Mouse (Mus musculus) liver, embryonic 14.5 days (tissue): Measurements from ENCODE around the gene Pphln1. TPM values are rescaled to one million over a fixed set of nuclear protein-coding genes. Genes with fewer than 3 reads are reported as not detected.

Source experiments
- ATAC-seq: fragments of 200-750 bp; cut with Nextera tagmentation; 2 replicates; pipeline ENCODE4 v1.8.0; 2017; ENCODE audit warnings: moderate number of reproducible peaks, mild to moderate bottlenecking, moderate library complexity; ENCODE audit not compliant: insufficient read depth
- DNase-seq, 3 experiments: peaks; one replicate each; pipeline ENCODE4 v3.0.0-alpha.2; 2012 to 2013; ENCODE audit warnings: low read depth in 3 of 3, low spot score in 3 of 3
- H3K27ac ChIP-seq: fragments of 300-500 bp; sonication (generic); 2 replicates; pipeline ENCODE4 v1.5.1; 2014; ENCODE audit warnings: moderate library complexity, mild to moderate bottlenecking, control low read depth, inconsistent platforms
- H3K27me3 ChIP-seq: fragments of 300-500 bp; sonication (generic); 2 replicates; pipeline ENCODE4 v1.6.1; 2014; ENCODE audit warnings: mild to moderate bottlenecking, low read length, moderate library complexity; ENCODE audit not compliant: control insufficient read depth, insufficient read depth
- H3K36me3 ChIP-seq: fragments of 300-500 bp; sonication (generic); replicated peaks from 2 replicates; pipeline ENCODE4 v1.6.1; 2014; ENCODE audit warnings: low read depth; ENCODE audit not compliant: control insufficient read depth, insufficient read depth
- H3K4me1 ChIP-seq, 2 experiments: fragments of 200-500 bp in 1 of 2; fragments of 300-500 bp in 1 of 2; sonication (generic) in 1 of 2; replicated peaks; 2 replicates each; pipeline ENCODE4 v1.6.1; 2012 to 2014; ENCODE audit warnings: antibody characterized with exemption in 1 of 2, inconsistent platforms in 1 of 2, low read length in 1 of 2; ENCODE audit not compliant: control insufficient read depth in 2 of 2, insufficient read depth in 2 of 2
- H3K4me2 ChIP-seq: fragments of 300-500 bp; sonication (generic); 2 replicates; pipeline ENCODE4 v1.6.1; 2014; ENCODE audit warnings: low read depth, mild to moderate bottlenecking, control low read depth, moderate library complexity
- H3K4me3 ChIP-seq, 2 experiments: fragments of 200-500 bp in 1 of 2; fragments of 300-500 bp in 1 of 2; sonication (generic) in 1 of 2; 2 replicates each; pipeline ENCODE4 v1.5.1; 2012 to 2014; ENCODE audit warnings: low read depth in 2 of 2, low read length in 2 of 2, mild to moderate bottlenecking in 2 of 2, control low read depth in 1 of 2, inconsistent platforms in 1 of 2, moderate library complexity in 1 of 2; ENCODE audit not compliant: insufficient read depth in 1 of 2
- H3K9ac ChIP-seq: fragments of 300-500 bp; sonication (generic); replicated peaks from 2 replicates; pipeline ENCODE4 v1.6.1; 2014; ENCODE audit warnings: mild to moderate bottlenecking, control low read depth, moderate library complexity
- H3K9me3 ChIP-seq: fragments of 300-500 bp; sonication (generic); 2 replicates; pipeline ENCODE4 v1.6.1; 2016; ENCODE audit warnings: low read length, mixed read lengths; ENCODE audit not compliant: control insufficient read depth
- CTCF ChIP-seq: IDR thresholded peaks from 2 replicates; pipeline ENCODE4 v1.5.1; 2016; ENCODE audit warnings: antibody characterized with exemption, low read depth, control low read depth
- EP300 ChIP-seq: IDR thresholded peaks from 2 replicates; pipeline ENCODE4 v1.6.1; 2016; ENCODE audit warnings: antibody characterized with exemption, low read depth
- WGBS: fragments of 180-500 bp; shearing (Covaris S2); extraction: QIAGEN DNeasy Blood & Tissue Kit; methylation state at CpG from one replicate; pipeline ENCODE4 v1.1.7; 2014; ENCODE audit not compliant: insufficient replicate concordance; 5-methylcytosine and 5-hydroxymethylcytosine counted together
- polyA plus RNA-seq, 2 experiments: library from polyadenylated mRNA; depleted of rRNA in 1 of 2; stranded (reverse) in 1 of 2; unstranded in 1 of 2; fragments of >200 nt; fragmentation: Nextera tagmentation in 1 of 2; extraction: Ambion mirVana in 1 of 2; gene quantifications; 2 replicates each; pipeline versions ENCODE4 v1.2.1 to v1.2.3; 2012 to 2014

Gene Pphln1
- polyA plus RNA-seq, 2 experiments: 9.6 to 9.7 TPM

DNA sequence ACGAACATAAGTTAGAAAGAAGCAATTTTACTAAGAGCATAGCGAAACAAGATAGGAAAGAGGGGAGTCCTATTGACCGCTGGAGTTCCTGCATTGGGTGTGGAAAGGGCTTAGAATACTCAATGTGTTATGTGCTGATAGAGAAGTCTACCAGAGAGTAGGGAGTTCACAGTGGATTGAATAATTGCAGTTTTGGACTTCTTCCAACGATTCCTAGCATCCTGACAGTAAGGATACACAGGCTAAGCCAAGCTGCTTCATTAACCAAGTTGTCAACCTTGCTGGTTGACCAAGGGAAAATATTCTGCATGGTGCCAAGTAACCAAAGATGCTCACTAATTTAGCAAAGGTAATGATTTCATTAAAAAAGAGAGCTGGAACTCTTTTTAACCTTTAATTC, 79.6 kb downstream of the Pphln1 start:
- H3K27ac ChIP-seq: no peak overlapping the region
- H3K4me3 ChIP-seq: no peak overlapping the region
- H3K36me3 ChIP-seq: no peaks in the 10 kb centered on the region
- TF ChIP-seq EP300: no peak
- TF ChIP-seq CTCF: no peak
- no peaks in the 10 kb centered on the region for H3K9me3 ChIP-seq
- H3K4me2 ChIP-seq: no peak overlapping the region
- DNase-seq (peak in 1 of 3 experiments; percentile 10), ATAC-seq (no peak)
- WGBS: 55% methylated on average over 4 of the region's 4 CpGs
- H3K9ac ChIP-seq: no peak overlapping the region
- H3K4me1 ChIP-seq: no peaks in the 10 kb centered on the region; a peak in 1 of 4 replicates
- H3K27me3 ChIP-seq: no peaks in the 10 kb centered on the region

DNA sequence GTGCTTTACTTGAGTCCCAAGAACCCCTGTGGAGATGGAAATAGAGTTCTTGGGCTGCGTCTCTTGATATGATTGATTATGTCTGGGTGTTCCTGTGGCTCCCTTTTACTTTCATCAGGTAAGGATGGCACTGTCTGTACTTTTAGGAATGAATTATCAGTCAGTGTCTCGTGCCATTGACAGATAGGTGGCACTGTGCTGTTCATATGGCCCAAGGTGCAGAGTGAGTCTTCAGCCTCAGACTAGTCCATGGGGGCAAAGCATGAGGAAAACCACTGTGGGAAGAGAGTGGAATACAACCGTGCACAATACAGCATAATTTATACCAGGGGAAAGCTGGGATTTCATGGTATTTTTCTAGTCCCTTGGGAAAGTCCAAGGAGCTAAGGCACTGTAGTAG, 80.5 kb downstream of the Pphln1 start:
- no peak overlapping the region for H3K4me3 ChIP-seq
- no peak for DNase-seq
- H3K4me1 ChIP-seq: no peaks in the 10 kb centered on the region; a peak in 1 of 4 replicates

DNA sequence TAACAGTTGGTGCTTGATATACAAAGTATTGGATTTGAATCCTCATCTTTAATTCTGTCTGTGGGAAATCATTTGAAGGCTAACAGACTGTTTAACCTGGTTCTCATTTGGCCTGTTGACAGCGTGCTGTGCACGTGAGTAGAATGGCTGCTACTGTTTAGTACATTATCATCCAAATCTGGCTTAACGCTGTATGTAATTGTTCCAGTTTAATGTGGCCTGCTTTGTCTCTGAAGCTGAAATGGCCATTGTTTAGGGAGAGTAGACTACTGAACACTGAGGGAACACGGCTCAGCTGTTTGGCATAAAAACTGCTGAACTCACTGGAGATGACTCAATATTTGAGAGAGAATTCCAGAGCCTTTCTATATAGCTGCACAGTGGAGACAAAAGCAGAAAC, 81.3 kb downstream of the Pphln1 start:
- no peak for DNase-seq

More for the DNA sequence above, 80.5 kb downstream of the Pphln1 start:
- Histone ChIP-seq H3K27ac (no peak overlapping the region), H3K9me3 (no peaks in the 10 kb centered on the region), H3K36me3 (no peaks in the 10 kb centered on the region), H3K9ac (no peak overlapping the region), H3K27me3 (no peaks in the 10 kb centered on the region), H3K4me2 (no peak overlapping the region)
- TF ChIP-seq CTCF (peak; percentile 36; the same call in 1 of the 2 replicates), EP300 (no peak)
- WGBS: 62% methylated on average over 3 of the region's 3 CpGs
- no peak for ATAC-seq

DNA sequence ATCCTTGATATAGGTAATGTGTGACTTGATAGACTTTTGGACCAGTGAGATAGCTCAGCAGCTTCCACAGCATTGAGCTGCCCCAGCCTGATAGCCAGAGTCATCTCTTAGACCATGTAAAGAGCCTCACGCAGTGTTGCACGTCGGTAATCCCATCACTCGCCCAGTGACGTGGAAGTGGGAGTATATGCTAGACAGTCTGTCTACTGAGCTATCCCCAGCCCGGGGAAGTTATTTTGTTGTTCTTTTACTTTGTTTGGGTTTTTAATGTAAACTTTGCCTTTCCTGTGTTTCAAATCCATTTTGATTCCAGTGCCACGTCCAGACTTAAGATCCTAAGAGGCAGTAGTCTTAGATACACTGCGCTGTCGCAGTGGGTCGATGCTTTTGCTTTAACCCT, 83.0 kb downstream of the Pphln1 start:
- H3K4me1 ChIP-seq: no peaks in the 10 kb centered on the region; a peak in 1 of 4 replicates
- ATAC-seq (no peak), DNase-seq (no peak)
- no peak overlapping the region for H3K4me3 ChIP-seq
- no peak overlapping the region for H3K27ac ChIP-seq
- H3K27me3 ChIP-seq: no peaks in the 10 kb centered on the region
- TF ChIP-seq EP300 (no peak), CTCF (no peak)
- H3K36me3 ChIP-seq: no peaks in the 10 kb centered on the region
- WGBS: 88% methylated on average over 10 of the region's 10 CpGs
- no peak overlapping the region for H3K4me2 ChIP-seq
- H3K9me3 ChIP-seq: no peaks in the 10 kb centered on the region
- H3K9ac ChIP-seq: no peak overlapping the region

More for the DNA sequence above, 81.3 kb downstream of the Pphln1 start:
- Histone ChIP-seq H3K4me1 (no peaks in the 10 kb centered on the region; a peak in 1 of 4 replicates), H3K4me3 (no peak overlapping the region), H3K36me3 (no peaks in the 10 kb centered on the region), H3K9ac (no peak overlapping the region), H3K27me3 (no peaks in the 10 kb centered on the region), H3K4me2 (no peak overlapping the region), H3K9me3 (no peaks in the 10 kb centered on the region), H3K27ac (no peak overlapping the region)
- WGBS: 81% methylated on average over 4 of the region's 4 CpGs
- ATAC-seq: no peak
- no peak for TF ChIP-seq EP300
- no peak for TF ChIP-seq CTCF

DNA sequence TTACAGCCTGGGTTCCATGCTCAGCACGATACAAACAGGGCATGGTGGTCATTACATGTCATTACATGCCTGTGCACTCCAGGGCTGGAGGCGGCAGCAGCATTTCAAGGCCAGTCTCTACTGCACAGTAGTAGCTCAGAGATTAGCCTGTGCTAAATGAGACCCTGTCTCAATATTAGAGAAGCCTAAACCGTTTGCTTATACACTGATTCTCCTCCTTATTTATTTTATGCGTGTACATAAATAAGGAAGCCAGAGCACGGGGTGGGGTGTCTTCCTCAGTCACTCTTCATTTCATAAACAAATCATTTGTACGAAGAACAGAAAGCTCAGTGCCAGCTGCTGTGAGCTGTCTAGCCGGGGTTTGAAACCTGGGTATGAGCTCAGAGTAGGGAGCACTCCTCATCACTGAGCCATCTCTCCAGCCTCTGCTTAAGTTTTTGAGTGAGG, 86.1 kb downstream of the Pphln1 start:
- H3K4me1 ChIP-seq: no peaks in the 10 kb centered on the region
- ATAC-seq: no peak
- H3K9me3 ChIP-seq: no peaks in the 10 kb centered on the region
- H3K4me3 ChIP-seq: no peak overlapping the region
- TF ChIP-seq EP300: no peak
- no peak for TF ChIP-seq CTCF
- H3K27ac ChIP-seq: no peak overlapping the region
- DNase-seq: no peak
- H3K9ac ChIP-seq: no peak overlapping the region
- H3K27me3 ChIP-seq: no peaks in the 10 kb centered on the region
- no peaks in the 10 kb centered on the region for H3K36me3 ChIP-seq
- WGBS: 69% methylated on average over 7 of the region's 7 CpGs
- H3K4me2 ChIP-seq: no peak overlapping the region
